Mouse (Mus musculus): ENCODE results near the gene Gm20873. TPM values are rescaled to one million over a fixed set of nuclear protein-coding genes. Genes with fewer than 3 reads are reported as not detected.
"Not testable (repeated sequence)": the region's sequence is repeated elsewhere in the genome, so short reads cannot be mapped to it uniquely, and the experiment has no call there.

Gene Gm20873
- not detected for total RNA-seq (2021)
- long read RNA-seq, experiment 1 = 0 reads
- long read RNA-seq, experiment 2 = 0 reads

DNA sequence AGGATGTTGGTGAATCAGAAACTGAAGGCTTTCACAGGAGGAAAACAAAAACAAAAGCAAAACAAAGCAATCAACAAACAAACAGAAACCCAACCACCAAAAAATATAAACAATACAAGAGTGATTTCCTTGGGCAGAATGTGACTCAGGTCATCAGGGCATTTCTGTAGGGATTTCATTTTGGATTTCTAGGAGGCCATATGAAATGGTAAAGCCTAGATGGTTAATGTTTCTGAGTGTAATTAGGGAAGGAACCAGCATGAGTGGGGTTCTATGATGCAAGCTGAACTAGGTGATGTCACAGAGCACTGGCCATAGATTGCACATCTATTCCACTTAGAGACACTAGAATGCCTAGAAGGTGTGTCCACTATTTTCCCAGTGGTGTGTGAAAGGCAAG is at the start of gene Gm20873:
TSS of gene Gm20873 (plus strand) at position 301 of the 400 bp plus-strand sequence.
- DNase-seq = not testable (repeated sequence)

- DNase-seq = not testable (repeated sequence)
These were observed 29.0 kb upstream of the Gm20873 start, which contains the start of gene Gm21746 for GRCm38 (mm10) chrY:6237895-6238294. Gene Gm21746 (minus strand): TSS chrY:6237995.

Other genes with a start within 250 kb of the Gm20873 start
- gene Gm21746, start 29.1 kb upstream of the Gm20873 start, total RNA-seq (2021) = not detected